Mouse (Mus musculus) lung, postnatal 10 days (tissue): ENCODE results near the gene 1700001P01Rik.

Experiments
- DNase-seq: peaks from one replicate; pipeline ENCODE4 v3.0.0; 2021

Gene 1700001P01Rik

GRCm38 (mm10) chr11:97809235-97810121, 33.8 kb upstream of the 1700001P01Rik start:
- no peak for DNase-seq

GRCm38 (mm10) chr11:97808621-97809234, 33.0 kb upstream of the 1700001P01Rik start:
- DNase-seq, result no peak

GRCm38 (mm10) chr11:97808093-97808492, 32.4 kb upstream of the 1700001P01Rik start:
- peak; percentile 87 for DNase-seq

- no peak for DNase-seq
Measured at GRCm38 (mm10) chr11:97807626-97808025, 31.9 kb upstream of the 1700001P01Rik start.

- no peak for DNase-seq
Measured at GRCm38 (mm10) chr11:97806613-97806964, 30.9 kb upstream of the 1700001P01Rik start.

GRCm38 (mm10) chr11:97805662-97806612, 30.2 kb upstream of the 1700001P01Rik start:
- DNase-seq, result no peak

GRCm38 (mm10) chr11:97804841-97805661, 29.3 kb upstream of the 1700001P01Rik start:
- peak; percentile 68 for DNase-seq

GRCm38 (mm10) chr11:97803847-97804246, 28.1 kb upstream of the 1700001P01Rik start:
- no peak for DNase-seq

GRCm38 (mm10) chr11:97802495-97802894, 26.8 kb upstream of the 1700001P01Rik start:
- no peak for DNase-seq

GRCm38 (mm10) chr11:97802194-97802470, 26.4 kb upstream of the 1700001P01Rik start:
- no peak for DNase-seq

- peak; percentile 76 for DNase-seq
Measured at GRCm38 (mm10) chr11:97801409-97802193, 25.9 kb upstream of the 1700001P01Rik start.

GRCm38 (mm10) chr11:97800691-97801408, 25.1 kb upstream of the 1700001P01Rik start:
- peak; percentile 71 for DNase-seq

GRCm38 (mm10) chr11:97799994-97800690, 24.4 kb upstream of the 1700001P01Rik start:
- DNase-seq, result peak; percentile 88

- peak; percentile 92 for DNase-seq
Measured at GRCm38 (mm10) chr11:97799146-97799993, 23.7 kb upstream of the 1700001P01Rik start.

GRCm38 (mm10) chr11:97798782-97799145, 23.0 kb upstream of the 1700001P01Rik start, which contains the start of gene Lasp1:
Gene Lasp1 (plus strand): TSS chr11:97799000.
- DNase-seq, result peak; percentile 89

GRCm38 (mm10) chr11:97798083-97798435, 22.3 kb upstream of the 1700001P01Rik start:
- no peak for DNase-seq

GRCm38 (mm10) chr11:97797369-97798082, 21.8 kb upstream of the 1700001P01Rik start:
- no peak for DNase-seq

- peak; percentile 80 for DNase-seq
Measured at GRCm38 (mm10) chr11:97796910-97797309, 21.2 kb upstream of the 1700001P01Rik start.

GRCm38 (mm10) chr11:97793165-97793564, 17.4 kb upstream of the 1700001P01Rik start:
- DNase-seq, result peak; percentile 76
